8 mouse cellular contexts compared by ENCODE assay signal in genomic region chr6:84094998-84095397, GRCm38 (mm10).
DNase-seq lines count a peak whose midpoint lies in the region; ATAC-seq and TF ChIP-seq lines count a peak whose summit lies in the region.

No protein-coding gene starts in this region.

- H3K36me3 ChIP-seq in E14TG2a.4 (ENCODE audit: insufficient read depth, low read length): no peaks in the 10 kb centered on the region

- H3K9me3 ChIP-seq in E14TG2a.4 (ENCODE audit: low read length): no peaks in the 10 kb centered on the region

- ATAC-seq in activated CD4-positive, CD25-positive, alpha-beta regulatory T cell, adult 4 months: no peak

- H3K4me3 ChIP-seq in E14TG2a.4 (replicated peaks; ENCODE audit: low read length): peak overlapping the region; percentile 74

- H3K4me1 ChIP-seq in E14TG2a.4 (replicated peaks; ENCODE audit: low read depth, low read length): peaks cover 23% of the 10 kb centered on the region

- peak; percentile 100 for TF ChIP-seq CTCF in E14TG2a.4 (conservative IDR thresholded peaks at IDR 0.05; ENCODE audit: low read length)

- H3K27me3 ChIP-seq in E14TG2a.4 (ENCODE audit: insufficient read depth, low read length): 0 out of 2 replicates have a peak, but pooled peaks cover 6% of the 10 kb centered on the region

- peak; percentile 20 for DNase-seq in T-cell, adult 2 months (ENCODE audit: low spot score)
- DNase-seq in cerebellum, postnatal 4 days (ENCODE audit: low spot score in 2 of 2): peak; percentile 70 to 87
- peak; percentile 30 for DNase-seq in gastrocnemius, postnatal 25 days
- peak; percentile 83 to 86 for DNase-seq in layer of hippocampus, postnatal 10 days (ENCODE audit: low spot score in 2 of 2)
- peak; percentile 80 for DNase-seq in lung, postnatal 36 days
- DNase-seq in right cerebral cortex, postnatal 36 days (ENCODE audit: low spot score in 2 of 2): peak; percentile 30 to 60

Comparison
In these comparisons a context has a peak if more than half of its experiments do, and no peak if none do; other contexts are left out.
1. DNase-seq: peak in every context shown above with its lines; median percentile 84 in layer of hippocampus, postnatal 10 days; 80 in lung, postnatal 36 days; 78 in cerebellum, postnatal 4 days; 45 in right cerebral cortex, postnatal 36 days; 30 in gastrocnemius, postnatal 25 days; 20 in T-cell, adult 2 months.